Mouse (Mus musculus): ENCODE measurements around the gene Spns1.
"Not testable (repeated sequence)": the region's sequence is repeated elsewhere in the genome, so short reads cannot be mapped to it uniquely, and the experiment has no call there.

The Spns1 gene

GRCm38 (mm10) chr7:126340206-126340618, 37.0 kb downstream of the Spns1 start:
- DNase-seq (ENCODE audit: extremely low read depth, low read depth, low spot score): no peak

DNA sequence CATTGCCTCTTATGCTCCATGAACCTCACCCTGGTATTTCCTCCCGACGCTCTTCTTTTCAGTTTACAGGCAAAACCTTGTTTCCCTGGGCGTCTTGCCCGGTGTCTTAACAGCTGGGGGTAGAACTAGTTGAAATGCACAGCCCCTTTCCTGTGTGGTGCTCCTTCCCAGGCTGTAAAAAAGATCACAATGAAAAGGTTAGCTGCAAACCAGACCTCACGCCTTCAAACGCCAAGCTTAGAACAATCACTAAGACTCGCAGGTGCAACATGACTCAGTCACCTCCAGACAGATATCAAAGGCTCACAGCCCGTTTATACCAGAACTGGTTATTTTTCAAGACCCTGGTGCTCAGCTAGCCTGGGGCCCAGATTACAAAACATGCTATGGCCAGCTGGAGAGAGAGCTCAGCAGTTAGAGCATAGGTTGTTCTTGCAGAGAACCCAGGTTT, 37.7 kb downstream of the Spns1 start:
- DNase-seq (ENCODE audit: extremely low read depth, low read depth, low spot score): no peak

DNA sequence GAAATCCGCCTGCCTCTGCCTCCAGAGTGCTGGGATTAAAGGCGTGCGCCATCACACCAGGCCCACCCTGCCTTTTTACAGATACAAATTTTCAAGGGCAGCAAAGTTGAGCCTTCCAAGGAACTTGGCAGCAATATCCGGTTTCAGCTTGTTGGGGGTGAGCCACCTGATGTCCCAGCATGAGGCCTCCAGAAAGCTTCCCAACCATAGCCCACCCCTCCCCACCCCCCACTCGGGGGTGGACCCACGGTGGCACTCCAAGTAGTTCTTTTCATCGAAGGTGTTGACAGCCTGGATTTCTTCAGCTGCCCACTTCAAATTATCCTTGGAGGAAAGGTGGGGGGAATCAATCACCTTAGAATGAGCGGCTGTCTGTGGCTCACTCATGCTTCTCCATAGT, 38.3 kb downstream of the Spns1 start:
- no peak for DNase-seq (ENCODE audit: extremely low read depth, low read depth, low spot score)

- no peak for DNase-seq (ENCODE audit: extremely low read depth, low read depth, low spot score)
These were observed 41.7 kb downstream of the Spns1 start for GRCm38 (mm10) chr7:126335556-126335955.

- DNase-seq (ENCODE audit: extremely low read depth, low read depth, low spot score): no peak
These were observed 44.6 kb downstream of the Spns1 start for GRCm38 (mm10) chr7:126332691-126333090.

- no peak for DNase-seq (ENCODE audit: extremely low read depth, low read depth, low spot score)
These were observed 46.6 kb downstream of the Spns1 start for GRCm38 (mm10) chr7:126330693-126331092.

GRCm38 (mm10) chr7:126329907-126330645, 47.2 kb downstream of the Spns1 start:
- DNase-seq (ENCODE audit: extremely low read depth, low read depth, low spot score): no peak

GRCm38 (mm10) chr7:126328848-126329247, 48.4 kb downstream of the Spns1 start:
- not testable (repeated sequence) for DNase-seq (ENCODE audit: extremely low read depth, low read depth, low spot score)

DNA sequence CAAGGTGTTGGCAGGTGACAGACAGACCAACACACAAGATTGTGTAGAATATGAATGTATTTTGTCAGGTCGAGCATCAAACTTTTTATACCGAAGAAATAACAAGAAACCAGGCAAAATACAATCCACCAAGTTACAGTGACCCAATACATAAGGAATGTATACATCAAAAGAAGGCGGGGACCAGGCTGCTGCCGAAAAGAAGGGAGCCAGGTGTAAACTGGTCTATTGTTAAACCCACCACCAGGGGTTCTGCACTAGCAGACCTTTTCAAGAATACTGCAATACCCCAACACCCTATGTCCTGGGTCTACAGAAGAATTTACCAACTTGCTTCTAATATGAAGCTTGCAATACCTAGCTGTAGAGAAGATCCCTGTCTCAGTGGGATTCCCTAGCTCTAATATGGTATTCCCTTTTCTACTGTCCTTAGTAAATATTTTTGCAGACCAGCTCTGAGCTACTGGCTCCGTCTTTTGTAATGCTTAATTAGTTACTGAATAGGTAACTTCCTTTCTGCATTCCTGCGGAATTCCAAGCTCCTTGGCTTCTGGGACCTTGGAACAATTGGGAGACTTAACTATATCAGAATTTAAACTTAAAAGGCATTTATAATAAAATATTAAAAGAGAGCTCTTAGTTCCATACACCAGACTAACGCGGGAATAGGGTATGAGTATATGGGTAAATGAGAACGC, 51.5 kb downstream of the Spns1 start:
- not testable (repeated sequence) for DNase-seq (ENCODE audit: extremely low read depth, low read depth, low spot score)

- no peak for DNase-seq (ENCODE audit: extremely low read depth, low read depth, low spot score)
These were observed 52.5 kb downstream of the Spns1 start for GRCm38 (mm10) chr7:126324791-126325190.

- no peak for DNase-seq (ENCODE audit: extremely low read depth, low read depth, low spot score)
These were observed 53.5 kb downstream of the Spns1 start for GRCm38 (mm10) chr7:126323729-126324128.

All from fat pad, adult 2 months (tissue).